Mouse (Mus musculus): ENCODE measurements around the gene Lingo3.
A peak's percentile ranks its signal among the peaks of the same experiment; 100 is the strongest.
"Not testable (repeated sequence)": the region's sequence is repeated elsewhere in the genome, so short reads cannot be mapped to it uniquely, and the experiment has no call there.

The Lingo3 gene

GRCm38 (mm10) chr10:80843087-80843930 is 530 bp downstream of the Lingo3 start:
- no peak for DNase-seq (ENCODE audit: extremely low spot score, low spot score)

- no peak for DNase-seq (ENCODE audit: extremely low spot score, low spot score)
Measured at GRCm38 (mm10) chr10:80842334-80842733, 1.5 kb downstream of the Lingo3 start.

GRCm38 (mm10) chr10:80841685-80842084 is 2.2 kb downstream of the Lingo3 start:
- no peak for DNase-seq (ENCODE audit: extremely low spot score, low spot score)

GRCm38 (mm10) chr10:80839848-80840247 is 4.0 kb downstream of the Lingo3 start:
- DNase-seq (ENCODE audit: extremely low spot score, low spot score) = no peak

- DNase-seq (ENCODE audit: extremely low spot score, low spot score) = no peak
Measured at GRCm38 (mm10) chr10:80838346-80838912, 5.4 kb downstream of the Lingo3 start.

GRCm38 (mm10) chr10:80837827-80838226 is 6.0 kb downstream of the Lingo3 start:
- no peak for DNase-seq (ENCODE audit: extremely low spot score, low spot score)

- no peak for DNase-seq (ENCODE audit: extremely low spot score, low spot score)
Measured at GRCm38 (mm10) chr10:80836949-80837379, 6.9 kb downstream of the Lingo3 start.

- no peak for DNase-seq (ENCODE audit: extremely low spot score, low spot score)
Measured at GRCm38 (mm10) chr10:80835617-80836016, 8.2 kb downstream of the Lingo3 start.

- DNase-seq (ENCODE audit: extremely low spot score, low spot score) = no peak
Measured at GRCm38 (mm10) chr10:80832818-80833217, 11.0 kb downstream of the Lingo3 start.

- peak; percentile 67 for DNase-seq (ENCODE audit: extremely low spot score, low spot score)
Measured at GRCm38 (mm10) chr10:80831136-80831535, 12.7 kb downstream of the Lingo3 start.

GRCm38 (mm10) chr10:80829359-80830278 is 14.2 kb downstream of the Lingo3 start:
- DNase-seq (ENCODE audit: extremely low spot score, low spot score) = no peak

- not testable (repeated sequence) for DNase-seq (ENCODE audit: extremely low spot score, low spot score)
Measured at GRCm38 (mm10) chr10:80828587-80828986, 15.3 kb downstream of the Lingo3 start.

GRCm38 (mm10) chr10:80827870-80828420 is 15.9 kb downstream of the Lingo3 start:
- no peak for DNase-seq (ENCODE audit: extremely low spot score, low spot score)

- DNase-seq (ENCODE audit: extremely low spot score, low spot score) = no peak
Measured at GRCm38 (mm10) chr10:80827063-80827869, 16.6 kb downstream of the Lingo3 start.

GRCm38 (mm10) chr10:80826151-80827062 is 17.4 kb downstream of the Lingo3 start, which contains the start of gene Oaz1:
Gene Oaz1 (plus strand): TSS chr10:80826656.
- peak; percentile 97 for DNase-seq (ENCODE audit: extremely low spot score, low spot score)

GRCm38 (mm10) chr10:80824827-80825226 is 19.0 kb downstream of the Lingo3 start:
- no peak for DNase-seq (ENCODE audit: extremely low spot score, low spot score)

GRCm38 (mm10) chr10:80823847-80824643 is 19.8 kb downstream of the Lingo3 start:
- DNase-seq (ENCODE audit: extremely low spot score, low spot score) = no peak

- DNase-seq (ENCODE audit: extremely low spot score, low spot score) = no peak
Measured at GRCm38 (mm10) chr10:80823316-80823715, 20.5 kb downstream of the Lingo3 start.

GRCm38 (mm10) chr10:80822528-80822927 is 21.3 kb downstream of the Lingo3 start:
- DNase-seq (ENCODE audit: extremely low spot score, low spot score) = no peak

All from neural tube, embryonic 10.5 days (tissue).